Mouse (Mus musculus) lung, postnatal 0 days (tissue): ENCODE measurements around the gene Serpinb1b. TPM values are rescaled to one million over a fixed set of nuclear protein-coding genes. Genes with fewer than 3 reads are reported as not detected.

ENCODE experiments used
- ATAC-seq: fragments of 200-750 bp; cut with Nextera tagmentation; 2 replicates; pipeline ENCODE4 v1.8.0; 2017; ENCODE audit warnings: moderate library complexity
- DNase-seq: peaks from one replicate; pipeline ENCODE4 v3.0.0-alpha.2; 2016; ENCODE audit warnings: low spot score
- H3K27ac ChIP-seq: fragments of 300-500 bp; sonication (generic); 2 replicates; pipeline ENCODE4 v1.5.1; 2014; ENCODE audit warnings: antibody characterized with exemption, mild to moderate bottlenecking, low read length, mixed read lengths
- H3K27me3 ChIP-seq: fragments of 300-500 bp; sonication (generic); replicated peaks from 2 replicates; pipeline ENCODE4 v1.6.1; 2014; ENCODE audit warnings: low read length, mixed read lengths; ENCODE audit not compliant: insufficient read depth
- H3K36me3 ChIP-seq: fragments of 300-500 bp; sonication (generic); 2 replicates; pipeline ENCODE4 v1.6.1; 2014; ENCODE audit warnings: low read length, mixed read lengths; ENCODE audit not compliant: insufficient read depth
- H3K4me1 ChIP-seq: fragments of 300-500 bp; sonication (generic); 2 replicates; pipeline ENCODE4 v1.6.1; 2014; ENCODE audit warnings: antibody characterized with exemption, low read depth, low read length, mixed read lengths; ENCODE audit not compliant: insufficient read depth
- H3K4me2 ChIP-seq: fragments of 300-500 bp; sonication (generic); replicated peaks from 2 replicates; pipeline ENCODE4 v1.6.1; 2014; ENCODE audit warnings: low read depth, mild to moderate bottlenecking, low read length, moderate library complexity, mixed read lengths
- H3K4me3 ChIP-seq: fragments of 300-500 bp; sonication (generic); 2 replicates; pipeline ENCODE4 v1.5.1; 2014; ENCODE audit warnings: low read depth, low read length
- H3K9ac ChIP-seq: fragments of 300-500 bp; sonication (generic); replicated peaks from 2 replicates; pipeline ENCODE4 v1.6.1; 2014; ENCODE audit warnings: low read depth, mild to moderate bottlenecking
- H3K9me3 ChIP-seq: fragments of 300-500 bp; sonication (generic); 2 replicates; pipeline ENCODE4 v1.6.1; 2016; ENCODE audit warnings: low read length, mixed read lengths
- CTCF ChIP-seq: IDR thresholded peaks from 2 replicates; pipeline ENCODE4 v1.5.1; 2016; ENCODE audit warnings: antibody characterized with exemption, mild to moderate bottlenecking
- EP300 ChIP-seq: IDR thresholded peaks from 2 replicates; pipeline ENCODE4 v1.6.1; 2016; ENCODE audit warnings: antibody characterized with exemption, mild to moderate bottlenecking, control low read depth
- WGBS: fragments of 180-500 bp; shearing (Covaris S2); extraction: QIAGEN DNeasy Blood & Tissue Kit; methylation state at CpG from one replicate; pipeline ENCODE4 v1.1.7; 2014; 5-methylcytosine and 5-hydroxymethylcytosine counted together
- polyA plus RNA-seq: library from polyadenylated mRNA; unstranded; fragments of >200 nt; fragmentation: Nextera tagmentation; extraction: Ambion mirVana; gene quantifications from 2 replicates; pipeline ENCODE4 v1.2.1, GENCODE M21; 2015

Gene Serpinb1b
- polyA plus RNA-seq, 1 experiment from 2014 or later = 0.69 TPM

DNA sequence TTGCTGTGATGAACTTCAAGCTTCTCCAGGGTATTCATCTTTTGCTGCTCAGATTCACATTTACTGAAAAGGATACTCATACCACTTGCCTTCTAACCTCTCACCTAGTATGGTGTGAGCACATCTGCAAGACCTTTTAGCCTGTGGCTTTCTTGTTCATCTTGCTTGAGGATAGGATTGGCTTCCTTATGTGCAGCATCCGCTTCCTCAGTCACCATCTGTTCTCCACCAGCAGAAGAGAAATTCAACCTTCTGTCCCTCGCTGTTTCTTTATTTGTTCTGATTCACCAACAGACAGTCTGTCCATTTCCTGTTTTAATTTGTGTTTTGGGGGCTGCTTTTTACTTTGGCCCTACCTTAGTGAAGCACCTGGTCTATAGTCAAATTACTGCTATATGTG lies 59.3 kb downstream of the Serpinb1b start:
- no peak overlapping the region for H3K4me3 ChIP-seq
- no peaks in the 10 kb centered on the region for H3K36me3 ChIP-seq
- WGBS = 89% methylated on average over 2 of the region's 2 CpGs
- H3K4me2 ChIP-seq = no peak overlapping the region
- ATAC-seq (no peak), DNase-seq (no peak)
- no peak overlapping the region for H3K27ac ChIP-seq
- no peak overlapping the region for H3K9ac ChIP-seq
- TF ChIP-seq EP300 = no peak
- TF ChIP-seq CTCF = no peak
- H3K27me3 ChIP-seq = no peaks in the 10 kb centered on the region
- no peaks in the 10 kb centered on the region for H3K9me3 ChIP-seq
- H3K4me1 ChIP-seq = no peaks in the 10 kb centered on the region

DNA sequence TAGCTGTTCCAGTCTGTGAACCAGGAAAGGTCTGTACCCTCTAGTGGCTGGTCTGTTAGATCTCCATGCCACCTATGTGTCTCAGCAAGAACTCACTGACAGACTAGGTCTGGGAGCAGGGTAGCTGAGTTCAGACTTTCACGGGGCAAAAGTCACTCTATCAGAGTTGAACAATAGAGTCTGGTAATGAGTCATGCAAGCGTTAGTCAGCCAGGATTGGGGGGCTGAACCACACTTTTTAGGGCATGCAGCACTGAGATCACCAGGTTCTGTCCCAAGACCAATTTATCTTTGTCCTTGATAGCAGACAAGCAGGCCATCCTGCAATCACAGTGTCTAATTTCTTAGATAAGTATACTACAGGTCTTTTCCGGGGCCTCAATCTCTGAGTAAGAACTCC lies 63.1 kb downstream of the Serpinb1b start:
- no peaks in the 10 kb centered on the region for H3K27me3 ChIP-seq
- H3K4me2 ChIP-seq = no peak overlapping the region
- H3K4me1 ChIP-seq = no peaks in the 10 kb centered on the region
- no peak overlapping the region for H3K4me3 ChIP-seq
- H3K27ac ChIP-seq = no peak overlapping the region
- ATAC-seq (no peak), DNase-seq (no peak)
- H3K36me3 ChIP-seq = no peaks in the 10 kb centered on the region
- H3K9me3 ChIP-seq = no peaks in the 10 kb centered on the region
- H3K9ac ChIP-seq = no peak overlapping the region
- 64% methylated on average over 3 of the region's 3 CpGs for WGBS
- no peak for TF ChIP-seq CTCF
- no peak for TF ChIP-seq EP300

Other genes with a start within 250 kb of the Serpinb1b start
- gene Serpinb1a, start 227.4 kb upstream of the Serpinb1b start, polyA plus RNA-seq = 32.0 and 33.2 TPM in 2 replicates
- 0.07 and 0.11 TPM in 2 replicates for gene Serpinb1c, start 180.4 kb upstream of the Serpinb1b start, polyA plus RNA-seq
- gene Serpinb6b, start 113.4 kb upstream of the Serpinb1b start, polyA plus RNA-seq = 232 and 253 TPM in 2 replicates
- gene Serpinb9, start 75.3 kb upstream of the Serpinb1b start, polyA plus RNA-seq = 75.2 and 83.1 TPM in 2 replicates
- 1.9 and 3.1 TPM in 2 replicates for gene Serpinb9b, start 51.2 kb upstream of the Serpinb1b start, polyA plus RNA-seq
- not detected in 2 replicates for gene Serpinb9c, start 81.2 kb downstream of the Serpinb1b start, polyA plus RNA-seq
- gene Serpinb9d, start 114.4 kb downstream of the Serpinb1b start, polyA plus RNA-seq = not detected in 2 replicates
- gene Serpinb9e, start 171.0 kb downstream of the Serpinb1b start, polyA plus RNA-seq = not detected in 2 replicates
- gene Serpinb9f, start 245.5 kb downstream of the Serpinb1b start, polyA plus RNA-seq = not detected in 2 replicates